Mouse (Mus musculus) forebrain, embryonic 16.5 days (tissue): Measurements from ENCODE around the gene Syne2. TPM values are rescaled to one million over a fixed set of nuclear protein-coding genes. Genes with fewer than 3 reads are reported as not detected.

ENCODE experiments used
- ATAC-seq: fragments of 200-750 bp; cut with Nextera tagmentation; 2 replicates; pipeline ENCODE4 v1.8.0; 2017; ENCODE audit warnings: mild to moderate bottlenecking, moderate library complexity
- H3K27ac ChIP-seq: fragments of 300-500 bp; sonication (generic); 2 replicates; pipeline ENCODE4 v1.5.1; 2014; ENCODE audit warnings: low read length, control low read depth
- H3K27me3 ChIP-seq: fragments of 300-500 bp; sonication (generic); replicated peaks from 2 replicates; pipeline ENCODE4 v1.6.1; 2014; ENCODE audit warnings: low read length; ENCODE audit not compliant: control insufficient read depth, insufficient read depth
- H3K36me3 ChIP-seq: fragments of 300-500 bp; sonication (generic); 2 replicates; pipeline ENCODE4 v1.6.1; 2014; ENCODE audit not compliant: control insufficient read depth, insufficient read depth
- H3K4me1 ChIP-seq: fragments of 300-500 bp; sonication (generic); replicated peaks from 2 replicates; pipeline ENCODE4 v1.6.1; 2014; ENCODE audit warnings: low read length; ENCODE audit not compliant: control insufficient read depth, insufficient read depth
- H3K4me2 ChIP-seq: fragments of 300-500 bp; sonication (generic); 2 replicates; pipeline ENCODE4 v1.6.1; 2014; ENCODE audit warnings: mild to moderate bottlenecking, low read length, control low read depth
- H3K4me3 ChIP-seq: fragments of 300-500 bp; sonication (generic); replicated peaks from 2 replicates; pipeline ENCODE4 v1.5.1; 2014; ENCODE audit warnings: mild to moderate bottlenecking, low read length, control low read depth
- H3K9ac ChIP-seq: fragments of 300-500 bp; sonication (generic); replicated peaks from 2 replicates; pipeline ENCODE4 v1.6.1; 2014; ENCODE audit warnings: low read depth, low read length, control low read depth
- H3K9me3 ChIP-seq: fragments of 300-500 bp; sonication (generic); 2 replicates; pipeline ENCODE4 v1.6.1; 2016; ENCODE audit warnings: low read length; ENCODE audit not compliant: control insufficient read depth
- WGBS: fragments of 180-500 bp; shearing (Covaris S2); extraction: QIAGEN DNeasy Blood & Tissue Kit; methylation state at CpG from one replicate; pipeline ENCODE4 v1.1.7; 2014; 5-methylcytosine and 5-hydroxymethylcytosine counted together
- polyA plus RNA-seq: library from polyadenylated mRNA; unstranded; fragments of >200 nt; fragmentation: Nextera tagmentation; extraction: Ambion mirVana; gene quantifications from 2 replicates; pipeline ENCODE4 v1.2.1, GENCODE M21; 2015

The Syne2 gene
- polyA plus RNA-seq, 1 experiment from 2014 or later, result 110 TPM

- Histone ChIP-seq H3K27ac (no peak overlapping the region), H3K4me3 (no peak overlapping the region), H3K36me3 (peaks cover 5% of the 10 kb centered on the region; the same call in 1 of the 2 replicates), H3K9ac (no peak overlapping the region), H3K4me1 (peaks cover 9% of the 10 kb centered on the region), H3K9me3 (no peaks in the 10 kb centered on the region), H3K4me2 (no peak overlapping the region), H3K27me3 (no peaks in the 10 kb centered on the region)
- WGBS, result 74% methylated on average over 15 of the region's 15 CpGs
- ATAC-seq, result no peak
Observed at GRCm38 (mm10) chr12:76085956-76086905, 268.3 kb downstream of the Syne2 start.

DNA sequence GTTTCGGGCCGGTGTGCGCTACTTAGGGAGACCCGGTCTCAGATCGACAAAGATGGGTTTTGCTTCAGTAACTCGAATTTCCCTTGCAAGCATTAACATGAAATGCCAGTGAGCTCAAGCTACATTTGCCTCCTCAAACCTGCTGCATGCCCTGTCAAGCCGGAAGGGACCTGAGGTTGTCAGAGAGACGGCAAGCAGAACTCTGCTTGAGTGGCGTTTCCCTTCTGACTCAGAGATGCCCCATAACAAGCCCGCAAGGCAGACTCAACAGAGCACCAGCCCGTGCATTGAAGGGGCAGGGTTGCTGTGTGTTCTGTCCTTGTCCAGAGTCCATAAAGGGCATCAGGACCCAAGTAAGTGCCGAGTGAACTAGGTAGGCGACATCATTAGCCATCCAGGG, 269.1 kb downstream of the Syne2 start:
- H3K27me3 ChIP-seq, result no peaks in the 10 kb centered on the region
- 86% methylated on average over 13 of the region's 13 CpGs for WGBS
- no peak overlapping the region for H3K27ac ChIP-seq
- no peak for ATAC-seq
- no peak overlapping the region for H3K9ac ChIP-seq
- no peak overlapping the region for H3K4me2 ChIP-seq
- H3K4me1 ChIP-seq, result 0 out of 2 replicates have a peak, but pooled peaks cover 8% of the 10 kb centered on the region
- peaks cover 5% of the 10 kb centered on the region; the same call in 1 of the 2 replicates for H3K36me3 ChIP-seq
- no peaks in the 10 kb centered on the region for H3K9me3 ChIP-seq
- no peak overlapping the region for H3K4me3 ChIP-seq

DNA sequence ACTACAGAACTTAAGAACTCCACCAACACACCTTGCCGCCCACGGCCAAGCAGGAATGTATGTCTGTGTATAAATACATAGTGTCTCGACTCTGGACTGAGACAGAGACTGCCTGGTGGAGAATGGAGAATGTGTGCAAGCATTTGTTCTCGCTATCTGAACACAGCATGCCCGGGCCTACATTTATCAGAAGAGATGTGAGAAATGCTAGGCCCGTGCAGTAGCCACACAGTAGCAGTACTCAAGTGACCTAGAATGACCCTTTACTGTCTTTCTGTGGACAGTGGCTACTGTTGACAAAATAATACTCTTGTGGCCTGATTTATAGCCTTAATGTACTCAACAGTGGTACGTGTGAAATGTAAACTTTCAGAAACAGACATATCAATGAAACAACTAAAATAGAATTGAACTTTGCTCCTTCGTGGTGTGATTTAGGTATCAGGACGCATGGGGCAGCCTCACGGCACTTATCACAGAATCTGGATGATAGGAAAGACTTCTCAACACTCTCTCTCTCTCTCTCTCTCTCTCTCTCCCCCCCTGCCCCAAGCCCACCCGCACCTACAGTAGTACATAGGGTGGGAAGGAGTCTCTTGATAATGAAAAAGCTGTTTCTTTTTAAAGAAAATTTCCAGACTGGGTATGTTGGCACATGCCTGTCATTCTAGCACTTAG, 275.0 kb downstream of the Syne2 start:
- no peak overlapping the region for H3K9ac ChIP-seq
- WGBS, result 93% methylated on average over 11 of the region's 11 CpGs
- no peak overlapping the region for H3K4me2 ChIP-seq
- H3K36me3 ChIP-seq, result peaks cover 23% of the 10 kb centered on the region
- no peak overlapping the region for H3K4me3 ChIP-seq
- no peaks in the 10 kb centered on the region for H3K4me1 ChIP-seq
- ATAC-seq, result no peak
- H3K9me3 ChIP-seq, result no peaks in the 10 kb centered on the region
- no peak overlapping the region for H3K27ac ChIP-seq
- no peaks in the 10 kb centered on the region for H3K27me3 ChIP-seq

GRCm38 (mm10) chr12:76093613-76094588, 276.0 kb downstream of the Syne2 start:
- H3K27me3 ChIP-seq, result no peaks in the 10 kb centered on the region
- no peak for ATAC-seq
- no peaks in the 10 kb centered on the region for H3K9me3 ChIP-seq
- peaks cover 30% of the 10 kb centered on the region for H3K36me3 ChIP-seq
- H3K4me1 ChIP-seq, result no peaks in the 10 kb centered on the region
- H3K4me2 ChIP-seq, result no peak overlapping the region
- H3K4me3 ChIP-seq, result no peak overlapping the region
- H3K9ac ChIP-seq, result no peak overlapping the region
- WGBS, result 91% methylated on average over 15 of the region's 15 CpGs
- no peak overlapping the region for H3K27ac ChIP-seq

DNA sequence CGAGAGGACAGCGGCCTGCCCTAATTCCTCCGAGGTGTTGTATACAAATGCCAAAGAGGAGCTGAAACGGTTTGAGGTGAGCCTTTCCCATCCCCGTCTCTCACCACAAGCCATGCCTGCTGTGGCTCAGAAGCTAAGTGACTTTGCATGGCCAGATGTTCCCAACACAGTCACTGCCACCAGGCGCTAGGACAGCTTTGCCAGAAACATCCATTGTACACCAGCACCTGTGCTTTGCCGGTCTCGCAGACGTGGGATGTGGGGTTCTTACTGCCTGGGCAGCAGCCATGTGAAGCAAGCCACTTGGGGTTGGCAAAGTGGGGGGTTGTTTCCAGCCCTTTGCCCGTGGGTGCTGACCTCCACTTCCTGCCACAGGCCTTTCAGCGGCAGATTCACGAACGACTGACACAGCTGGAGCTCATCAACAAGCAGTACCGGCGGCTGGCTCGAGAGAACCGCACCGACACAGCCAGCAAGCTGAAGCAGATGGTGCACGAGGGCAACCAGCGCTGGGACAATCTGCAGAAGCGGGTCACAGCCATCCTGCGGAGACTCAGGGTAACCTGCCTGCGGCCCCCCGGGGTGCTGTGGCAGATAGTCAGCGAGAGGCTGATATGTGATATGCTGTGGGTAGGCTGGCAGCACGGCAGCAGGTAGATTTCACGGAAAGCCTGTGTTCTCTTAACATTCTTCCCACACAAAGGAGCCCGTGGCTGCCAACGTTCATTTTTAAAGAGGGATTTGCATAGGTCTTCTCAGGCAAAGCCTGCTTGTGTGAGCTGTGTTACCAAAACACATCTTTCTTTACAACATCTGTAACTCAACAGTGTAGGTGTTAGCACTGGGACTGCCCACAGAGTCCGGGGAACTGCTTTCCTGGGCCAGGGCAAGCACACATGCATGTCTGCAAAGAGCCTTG, 277.4 kb downstream of the Syne2 start:
- ATAC-seq, result no peak
- Histone ChIP-seq H3K9ac (no peak overlapping the region), H3K27ac (no peak overlapping the region), H3K4me3 (no peak overlapping the region), H3K4me1 (no peaks in the 10 kb centered on the region), H3K4me2 (no peak overlapping the region), H3K27me3 (no peaks in the 10 kb centered on the region), H3K9me3 (no peaks in the 10 kb centered on the region), H3K36me3 (peaks cover 41% of the 10 kb centered on the region)
- WGBS, result 83% methylated on average over 30 of the region's 30 CpGs

- Histone ChIP-seq H3K4me1 (no peaks in the 10 kb centered on the region), H3K9ac (no peak overlapping the region), H3K4me3 (no peak overlapping the region), H3K4me2 (no peak overlapping the region), H3K27ac (no peak overlapping the region), H3K27me3 (no peaks in the 10 kb centered on the region), H3K36me3 (peaks cover 54% of the 10 kb centered on the region), H3K9me3 (no peaks in the 10 kb centered on the region)
- no peak for ATAC-seq
- WGBS, result 76% methylated on average over 12 of the region's 12 CpGs
Observed at GRCm38 (mm10) chr12:76102621-76103020, 284.7 kb downstream of the Syne2 start.

- 95% methylated on average over 20 of the region's 20 CpGs for WGBS
- no peak for ATAC-seq
- H3K4me2 ChIP-seq, result no peak overlapping the region
- peaks cover 42% of the 10 kb centered on the region for H3K36me3 ChIP-seq
- H3K27ac ChIP-seq, result no peak overlapping the region
- H3K9me3 ChIP-seq, result no peaks in the 10 kb centered on the region
- H3K4me3 ChIP-seq, result no peak overlapping the region
- H3K27me3 ChIP-seq, result no peaks in the 10 kb centered on the region
- H3K4me1 ChIP-seq, result no peaks in the 10 kb centered on the region
- no peak overlapping the region for H3K9ac ChIP-seq
Observed at GRCm38 (mm10) chr12:76104596-76105351, 286.8 kb downstream of the Syne2 start.
